Mouse (Mus musculus) intestine, embryonic 14.5 days (tissue): Measurements from ENCODE around the gene Higd2a. TPM values are rescaled to one million over a fixed set of nuclear protein-coding genes. Genes with fewer than 3 reads are reported as not detected.

Source experiments
- ATAC-seq: fragments of 200-750 bp; cut with Nextera tagmentation; replicated peaks from 2 replicates; pipeline ENCODE4 v1.8.0; 2017; ENCODE audit warnings: low read depth, moderate number of reproducible peaks, moderate TSS enrichment, moderate library complexity; ENCODE audit not compliant: low FRiP score, low TSS enrichment
- DNase-seq: peaks from one replicate; pipeline ENCODE4 v3.0.0-alpha.2; 2018; ENCODE audit warnings: low spot score
- H3K27ac ChIP-seq: fragments of 300-500 bp; sonication (generic); 2 replicates; pipeline ENCODE4 v1.5.1; 2014; ENCODE audit warnings: low read depth, mild to moderate bottlenecking, control low read depth
- H3K27me3 ChIP-seq: fragments of 300-500 bp; sonication (generic); replicated peaks from 2 replicates; pipeline ENCODE4 v1.6.1; 2014; ENCODE audit warnings: low read length, control low read depth; ENCODE audit not compliant: control insufficient read depth, insufficient read depth
- H3K36me3 ChIP-seq: fragments of 300-500 bp; sonication (generic); 2 replicates; pipeline ENCODE4 v1.6.1; 2014; ENCODE audit warnings: low read length, control low read depth; ENCODE audit not compliant: control insufficient read depth, insufficient read depth
- H3K4me1 ChIP-seq: fragments of 300-500 bp; sonication (generic); replicated peaks from 2 replicates; pipeline ENCODE4 v1.6.1; 2014; ENCODE audit warnings: low read length, control low read depth, mixed read lengths; ENCODE audit not compliant: control insufficient read depth, insufficient read depth
- H3K4me2 ChIP-seq: fragments of 300-500 bp; sonication (generic); 2 replicates; pipeline ENCODE4 v1.6.1; 2014; ENCODE audit warnings: low read length
- H3K4me3 ChIP-seq: fragments of 300-500 bp; sonication (generic); 2 replicates; pipeline ENCODE4 v1.5.1; 2014; ENCODE audit warnings: low read depth, low read length, control low read depth, mixed read lengths
- H3K9ac ChIP-seq: fragments of 300-500 bp; sonication (generic); 2 replicates; pipeline ENCODE4 v1.6.1; 2014; ENCODE audit warnings: mild to moderate bottlenecking, low read length
- H3K9me3 ChIP-seq: fragments of 300-500 bp; sonication (generic); 2 replicates; pipeline ENCODE4 v1.6.1; 2016; ENCODE audit warnings: low read length, control low read depth; ENCODE audit not compliant: control insufficient read depth
- WGBS: fragments of 180-500 bp; shearing (Covaris S2); extraction: QIAGEN DNeasy Blood & Tissue Kit; methylation state at CpG from one replicate; pipeline ENCODE4 v1.1.7; 2014; 5-methylcytosine and 5-hydroxymethylcytosine counted together
- polyA plus RNA-seq: library from polyadenylated mRNA; unstranded; fragments of >200 nt; fragmentation: Nextera tagmentation; extraction: Ambion mirVana; gene quantifications from 2 replicates; pipeline ENCODE4 v1.2.1, GENCODE M21; 2014

Gene Higd2a
- polyA plus RNA-seq, 1 experiment from 2014 or later: 239 TPM

DNA sequence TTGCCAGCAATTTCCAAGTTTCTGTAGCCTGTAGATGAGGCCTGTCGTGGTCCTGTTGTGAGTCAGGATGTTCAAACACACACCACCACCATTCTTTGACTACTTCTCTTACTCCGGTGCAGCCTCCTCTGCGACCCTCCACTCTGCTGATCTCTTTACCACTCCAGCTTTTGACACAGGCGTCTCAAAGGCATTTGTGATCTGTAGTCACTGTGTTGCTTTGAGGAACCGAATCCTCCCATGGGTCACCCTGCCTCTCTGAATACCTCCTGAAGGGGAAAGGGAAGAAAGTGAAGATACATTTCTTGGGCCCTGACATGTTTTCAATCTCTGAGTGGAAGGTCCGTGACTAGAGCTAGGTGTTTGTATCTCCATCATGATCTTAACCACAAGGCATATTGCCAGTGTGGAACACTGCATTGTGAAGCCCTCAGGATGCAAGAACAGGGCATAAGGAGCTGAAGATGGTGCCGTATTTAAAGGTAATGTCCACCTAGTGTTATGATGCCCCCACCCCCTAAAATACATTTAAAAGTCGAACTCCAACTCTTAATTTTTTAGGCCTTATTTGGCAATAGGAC is 1.9 kb downstream of the Higd2a start:
- Histone ChIP-seq H3K9ac (no peak overlapping the region), H3K27ac (no peak overlapping the region), H3K36me3 (peaks cover 41% of the 10 kb centered on the region), H3K27me3 (no peaks in the 10 kb centered on the region), H3K9me3 (no peaks in the 10 kb centered on the region), H3K4me2 (no peak overlapping the region), H3K4me1 (peaks cover 13% of the 10 kb centered on the region; the same call in 1 of the 2 replicates), H3K4me3 (no peak overlapping the region)
- no peak for ATAC-seq
- WGBS: 90% methylated on average over 8 of the region's 8 CpGs
- DNase-seq: no peak

DNA sequence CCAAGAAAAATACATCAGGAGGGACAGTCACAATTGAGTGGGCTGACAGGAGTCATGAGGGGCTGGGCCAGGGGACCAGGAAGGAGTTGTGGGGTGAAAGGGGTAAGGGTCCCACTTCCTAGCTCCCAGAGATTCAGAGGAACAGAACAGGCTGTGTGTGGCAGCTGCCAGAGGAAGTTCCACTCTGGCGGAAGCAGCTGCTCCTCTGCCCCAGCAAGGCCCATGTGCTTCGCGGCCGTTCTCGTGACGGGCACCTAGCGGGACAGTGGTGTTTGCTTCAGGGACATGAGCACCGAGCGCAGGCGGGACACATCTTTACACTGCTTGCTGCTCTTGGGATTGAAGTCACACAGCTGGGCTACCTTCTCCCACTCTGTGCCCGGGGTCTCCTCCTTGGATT is 3.6 kb downstream of the Higd2a start:
- H3K36me3 ChIP-seq: peaks cover 35% of the 10 kb centered on the region
- no peak overlapping the region for H3K9ac ChIP-seq
- no peak for DNase-seq
- ATAC-seq: no peak
- peaks cover 13% of the 10 kb centered on the region; the same call in 1 of the 2 replicates for H3K4me1 ChIP-seq
- no peak overlapping the region for H3K27ac ChIP-seq
- 88% methylated on average over 11 of the region's 11 CpGs for WGBS
- H3K27me3 ChIP-seq: no peaks in the 10 kb centered on the region
- no peaks in the 10 kb centered on the region for H3K9me3 ChIP-seq
- no peak overlapping the region for H3K4me3 ChIP-seq
- no peak overlapping the region for H3K4me2 ChIP-seq

DNA sequence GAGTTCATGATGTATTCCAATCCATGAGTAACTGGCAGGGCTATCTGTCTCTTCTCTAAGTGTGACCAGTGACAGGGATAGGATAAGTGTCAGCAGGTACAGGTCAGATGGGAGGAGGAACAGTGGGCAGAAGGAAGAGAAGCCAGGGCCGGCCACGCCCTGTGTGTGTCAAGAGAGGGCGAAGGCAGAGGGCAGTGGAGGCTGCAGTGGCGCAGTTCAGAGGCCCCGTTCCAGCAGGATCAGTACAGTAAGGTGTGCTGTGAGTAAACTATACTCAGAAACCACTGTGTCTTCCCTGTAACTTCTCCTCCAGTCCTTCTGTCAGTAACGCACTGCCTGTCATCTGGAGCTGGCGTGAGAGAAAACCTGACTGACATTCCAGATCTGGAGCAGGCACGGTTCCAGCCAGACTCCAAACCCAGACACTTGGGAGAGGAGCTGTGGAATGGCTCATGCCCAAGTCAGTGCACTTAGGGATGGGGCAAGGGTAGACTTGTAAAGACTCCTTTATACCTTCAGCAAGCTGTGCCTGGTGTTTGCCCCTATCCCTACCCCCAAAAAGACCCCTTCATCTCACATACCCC is 6.2 kb downstream of the Higd2a start:
- Histone ChIP-seq H3K27me3 (no peaks in the 10 kb centered on the region), H3K4me3 (no peak overlapping the region), H3K4me2 (no peak overlapping the region), H3K9me3 (no peaks in the 10 kb centered on the region), H3K27ac (no peak overlapping the region), H3K36me3 (peaks cover 39% of the 10 kb centered on the region), H3K9ac (no peak overlapping the region), H3K4me1 (peaks cover 2% of the 10 kb centered on the region; the same call in 1 of the 2 replicates)
- DNase-seq: no peak
- ATAC-seq: no peak
- WGBS: 75% methylated on average over 8 of the region's 8 CpGs

DNA sequence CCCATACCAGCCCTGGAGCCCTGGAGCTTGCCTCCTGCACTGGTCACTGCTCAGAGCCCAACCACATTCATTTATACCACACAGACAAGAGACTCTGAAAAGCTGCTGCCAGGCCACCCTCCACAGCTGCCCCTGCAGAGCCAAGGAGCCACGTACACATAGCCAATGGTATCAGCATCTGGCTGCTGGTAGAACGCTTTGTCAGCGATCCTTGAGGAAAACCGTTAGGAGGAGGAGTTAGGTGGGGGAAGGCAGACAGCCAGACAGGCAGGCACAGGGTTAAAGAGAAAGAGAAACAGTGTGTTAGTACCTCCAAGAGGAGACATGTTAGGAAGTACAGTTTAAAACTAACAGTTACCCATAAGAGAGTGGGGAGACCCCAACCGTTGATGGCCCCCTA is 6.9 kb downstream of the Higd2a start:
- Histone ChIP-seq H3K36me3 (peaks cover 38% of the 10 kb centered on the region), H3K4me2 (no peak overlapping the region), H3K4me1 (no peaks in the 10 kb centered on the region; the same call in 1 of the 2 replicates), H3K9ac (no peak overlapping the region), H3K27ac (no peak overlapping the region), H3K9me3 (no peaks in the 10 kb centered on the region), H3K4me3 (no peak overlapping the region), H3K27me3 (no peaks in the 10 kb centered on the region)
- no peak for ATAC-seq
- WGBS: 65% methylated on average over 5 of the region's 5 CpGs
- no peak for DNase-seq

DNA sequence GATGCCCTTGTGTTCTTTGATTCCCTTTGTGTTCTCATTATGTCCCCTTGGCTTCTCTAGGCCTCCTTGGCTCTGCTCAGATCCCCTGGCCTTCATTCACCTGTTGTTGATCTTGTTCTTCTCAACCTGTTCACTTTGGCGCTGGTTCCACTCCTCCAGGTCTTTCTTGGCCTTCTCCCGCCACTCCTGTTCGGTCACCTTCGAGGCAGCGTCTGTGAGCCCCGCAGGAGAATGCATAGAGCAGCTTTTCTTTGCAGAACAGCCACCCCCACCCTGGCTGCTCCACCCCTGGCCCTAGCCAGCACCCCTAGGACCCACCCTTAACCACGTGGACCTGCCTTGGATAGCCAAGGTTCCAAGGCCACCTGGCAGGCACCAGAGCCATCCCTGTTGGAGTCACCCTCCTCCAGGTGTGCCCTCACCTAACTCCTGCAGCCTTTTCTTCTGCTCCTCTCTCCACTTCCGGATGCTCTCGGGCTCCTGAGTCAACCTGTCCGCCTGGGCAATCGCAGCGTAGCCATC is 8.7 kb downstream of the Higd2a start:
- ATAC-seq (no peak), DNase-seq (no peak)
- Histone ChIP-seq H3K4me3 (no peak overlapping the region), H3K4me2 (no peak overlapping the region), H3K9me3 (no peaks in the 10 kb centered on the region), H3K36me3 (peaks cover 25% of the 10 kb centered on the region), H3K4me1 (no peaks in the 10 kb centered on the region), H3K27ac (no peak overlapping the region), H3K9ac (no peak overlapping the region), H3K27me3 (no peaks in the 10 kb centered on the region)
- WGBS: 90% methylated on average over 12 of the region's 12 CpGs

DNA sequence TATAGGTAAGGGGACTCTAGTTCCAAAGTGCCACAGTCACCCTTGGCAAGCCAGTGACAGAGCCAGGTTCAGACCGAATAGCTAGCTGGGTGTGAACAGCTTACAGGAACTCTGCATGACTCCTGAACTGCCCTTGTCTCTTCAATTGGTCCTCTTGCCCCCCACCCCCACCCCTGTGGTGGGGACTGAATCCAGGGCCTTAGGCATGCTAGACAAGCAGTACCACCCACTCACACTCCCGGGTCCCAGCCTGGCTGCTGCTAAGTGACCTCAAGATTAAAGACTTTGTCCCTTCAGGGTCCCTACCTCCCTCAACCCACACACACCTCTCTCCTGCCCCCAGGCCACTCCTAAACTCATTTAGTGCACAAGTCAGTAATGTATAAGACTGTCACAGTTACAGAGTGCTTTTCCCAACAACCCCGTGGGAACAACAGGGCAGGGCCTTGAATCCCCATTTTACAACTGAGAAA is 12.7 kb downstream of the Higd2a start:
- DNase-seq (no peak), ATAC-seq (peak; percentile 78)
- Histone ChIP-seq H3K27ac (0 out of 2 replicates have a peak overlapping the region, but pooled peaks have one; percentile 9), H3K4me3 (no peak overlapping the region), H3K36me3 (peaks cover 14% of the 10 kb centered on the region), H3K9me3 (no peaks in the 10 kb centered on the region), H3K9ac (no peak overlapping the region), H3K27me3 (no peaks in the 10 kb centered on the region), H3K4me1 (no peaks in the 10 kb centered on the region), H3K4me2 (no peak overlapping the region)
- 30% methylated on average over 3 of the region's 3 CpGs for WGBS

DNA sequence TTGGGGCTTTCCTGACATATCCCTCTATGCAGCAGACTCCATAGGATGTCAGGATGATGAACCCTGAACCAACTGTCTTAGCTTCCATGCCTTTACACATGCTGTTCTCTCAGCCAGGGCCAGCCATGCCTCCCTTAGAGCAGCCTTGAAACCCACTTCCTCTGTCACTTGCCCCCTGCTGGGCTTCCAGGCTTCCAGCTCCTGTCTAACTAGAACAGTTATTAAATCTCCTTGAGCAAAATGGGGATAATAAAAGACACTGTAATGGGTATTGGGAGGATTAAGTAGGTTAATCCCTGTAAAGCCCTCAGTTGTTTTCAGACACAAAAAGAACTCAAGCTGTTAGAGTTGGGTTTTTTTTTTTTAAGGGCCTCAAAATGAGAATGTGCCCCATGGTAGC is 13.5 kb downstream of the Higd2a start:
- no peak for DNase-seq
- Histone ChIP-seq H3K4me2 (no peak overlapping the region), H3K9ac (no peak overlapping the region), H3K4me3 (no peak overlapping the region), H3K27me3 (no peaks in the 10 kb centered on the region), H3K4me1 (no peaks in the 10 kb centered on the region), H3K27ac (no peak overlapping the region), H3K36me3 (peaks cover 10% of the 10 kb centered on the region; the same call in 1 of the 2 replicates), H3K9me3 (no peaks in the 10 kb centered on the region)
- ATAC-seq: no peak

DNA sequence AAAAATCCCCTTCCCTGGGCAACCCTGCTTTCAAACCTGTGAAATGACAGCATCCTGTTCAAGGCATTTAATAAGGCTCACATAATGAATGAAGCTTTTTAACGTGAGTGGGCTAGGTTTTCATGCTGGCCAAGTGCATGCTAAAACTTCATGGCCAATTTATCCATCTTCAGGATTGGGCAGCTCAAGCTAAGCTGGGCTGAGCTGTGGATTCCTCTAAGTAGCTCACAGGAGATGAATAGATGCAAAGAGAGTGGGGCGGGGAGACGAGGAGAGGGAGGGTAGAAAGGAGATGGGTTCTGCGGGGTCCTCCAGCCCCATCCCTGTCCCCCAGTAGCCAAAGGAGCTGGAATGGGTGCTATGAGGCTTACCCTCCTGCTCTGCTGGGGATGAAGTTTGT is 14.2 kb downstream of the Higd2a start:
- Histone ChIP-seq H3K4me1 (0 out of 2 replicates have a peak, but pooled peaks cover under 1% of the 10 kb centered on the region), H3K27ac (no peak overlapping the region), H3K9me3 (no peaks in the 10 kb centered on the region), H3K4me2 (no peak overlapping the region), H3K9ac (no peak overlapping the region), H3K27me3 (no peaks in the 10 kb centered on the region), H3K4me3 (no peak overlapping the region), H3K36me3 (peaks cover 7% of the 10 kb centered on the region; the same call in 1 of the 2 replicates)
- WGBS: 74% methylated on average over 4 of the region's 4 CpGs
- ATAC-seq: no peak
- no peak for DNase-seq
